Mouse (Mus musculus) layer of hippocampus, postnatal 25 days (tissue): ENCODE results near the gene Treml4. TPM values are rescaled to one million over a fixed set of nuclear protein-coding genes. Genes with fewer than 3 reads are reported as not detected.

Experiments used
- DNase-seq, 2 experiments: peaks; one replicate each; pipeline ENCODE4 v3.0.0; 2022; ENCODE audit warnings: mixed read lengths in 2 of 2, low spot score in 1 of 2; ENCODE audit errors: extremely low spot score in 1 of 2
- total RNA-seq, 2 experiments: library from RNA; stranded (reverse); gene quantifications; 2 replicates each; pipeline ENCODE4 v1.2.3; 2021

The Treml4 gene
- total RNA-seq: not detected

DNA sequence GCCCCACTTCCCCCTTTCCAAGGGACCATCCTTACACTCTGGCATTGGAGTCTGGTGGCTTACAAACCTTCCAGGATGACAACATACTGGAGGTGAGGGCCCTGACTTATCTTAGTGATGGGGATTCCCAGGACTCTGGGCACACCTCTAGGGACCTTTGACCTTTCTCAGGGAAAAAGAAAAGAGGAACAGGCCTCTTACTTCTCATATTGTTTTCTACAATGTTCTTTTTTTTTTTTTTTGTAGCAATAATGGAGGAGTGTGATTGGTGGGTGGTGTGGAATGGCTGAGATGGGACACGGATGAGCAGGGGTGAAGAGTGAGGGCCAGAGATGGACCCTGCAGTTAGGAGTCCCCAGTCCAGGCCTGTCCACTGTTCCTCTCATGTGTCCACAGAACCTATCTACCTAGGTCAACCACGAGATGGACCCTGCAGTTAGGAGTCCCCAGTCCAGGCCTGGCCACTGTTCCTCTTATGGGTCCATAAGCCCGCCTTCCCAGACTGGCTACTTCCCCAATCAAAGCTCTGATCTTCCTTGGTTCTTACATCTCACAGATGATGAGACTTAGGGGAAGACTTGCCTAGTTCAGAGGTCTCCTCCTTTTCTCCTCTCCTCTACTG lies at the start of gene Treml4:
Gene Treml4, plus strand, starts transcription at position 555 of the 622 bp plus-strand sequence.
- DNase-seq: no peak

DNA sequence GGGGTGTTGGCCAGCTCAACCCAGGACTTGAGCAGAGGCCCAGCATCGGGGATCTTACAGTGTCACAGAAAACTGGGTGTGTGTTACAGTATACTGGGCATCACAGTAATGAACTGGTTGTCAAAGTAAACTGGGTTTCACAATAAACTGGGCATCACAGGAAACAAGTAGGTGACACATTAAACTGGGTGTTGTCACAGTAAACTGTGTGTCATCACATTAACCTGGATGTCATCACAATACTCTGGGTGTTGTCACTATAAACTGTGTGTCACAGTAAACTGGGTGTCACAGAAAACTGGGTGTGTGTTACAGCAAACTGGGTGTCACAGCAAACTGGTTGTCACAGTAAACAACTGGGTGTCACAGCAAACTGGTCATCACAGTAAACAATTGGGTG lies 48.7 kb upstream of the Treml4 start:
- DNase-seq: no peak

DNA sequence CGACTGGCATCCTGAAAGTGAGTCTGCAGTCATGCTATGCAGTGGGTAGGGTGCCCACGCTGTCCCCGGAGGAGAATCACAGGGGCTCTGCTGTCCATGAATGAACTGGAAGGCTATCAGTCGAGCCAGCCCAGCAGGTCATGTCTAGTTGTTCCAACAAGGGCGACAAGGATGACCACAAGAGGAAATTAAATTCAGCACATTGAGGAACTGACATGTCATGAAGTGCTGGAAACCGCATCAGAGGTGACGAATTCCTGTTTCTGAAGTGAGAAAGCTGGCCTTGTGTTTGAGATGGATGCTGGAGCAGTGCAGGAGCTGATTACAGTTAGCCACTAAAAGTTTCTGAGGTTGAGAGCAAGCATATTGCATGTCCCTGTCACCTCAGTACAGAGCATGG lies 33.4 kb upstream of the Treml4 start:
- DNase-seq: no peak

DNA sequence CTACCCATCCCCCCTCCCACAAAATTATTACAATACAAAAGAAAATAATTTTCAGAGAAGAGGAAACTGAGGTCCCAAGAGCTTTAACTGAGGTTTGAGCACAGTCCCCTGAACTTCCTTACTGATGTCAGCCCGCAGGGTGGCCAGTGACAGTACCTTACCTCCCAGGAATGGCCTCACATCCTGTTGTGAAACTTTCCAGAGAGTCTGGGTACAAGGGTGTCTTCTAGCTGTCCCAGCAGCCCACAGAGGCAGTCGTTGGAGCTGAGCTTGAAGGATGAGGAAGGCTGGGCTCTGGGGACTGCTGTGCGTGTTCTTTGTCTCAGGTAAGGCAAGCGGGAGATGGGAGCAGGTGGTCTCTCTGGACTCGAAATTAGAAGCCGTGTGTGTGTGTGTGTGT lies 31.6 kb upstream of the Treml4 start, which contains the start of gene Trem1:
Gene Trem1, plus strand, starts transcription at position 251 of the 400 bp plus-strand sequence.
- DNase-seq: no peak

DNA sequence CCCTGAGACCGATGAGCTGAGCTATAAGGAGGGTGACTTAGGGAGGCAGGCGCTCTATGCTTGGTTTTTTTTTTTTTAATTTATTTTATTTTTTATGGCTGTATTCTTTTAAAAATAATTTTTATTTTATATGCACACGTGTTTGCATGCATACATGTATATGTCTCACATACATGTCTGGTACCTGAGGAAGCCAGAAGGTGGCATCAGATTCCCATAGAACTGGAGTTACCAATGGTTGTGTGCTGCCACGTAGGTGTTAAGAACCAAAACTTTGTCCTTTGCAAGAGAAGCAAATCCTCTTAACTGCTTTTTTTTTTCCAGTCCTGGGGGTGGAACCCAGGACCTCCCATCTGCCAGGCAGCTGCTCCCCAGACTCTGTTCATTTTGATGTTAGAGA lies 30.3 kb upstream of the Treml4 start:
- no peak for DNase-seq

DNA sequence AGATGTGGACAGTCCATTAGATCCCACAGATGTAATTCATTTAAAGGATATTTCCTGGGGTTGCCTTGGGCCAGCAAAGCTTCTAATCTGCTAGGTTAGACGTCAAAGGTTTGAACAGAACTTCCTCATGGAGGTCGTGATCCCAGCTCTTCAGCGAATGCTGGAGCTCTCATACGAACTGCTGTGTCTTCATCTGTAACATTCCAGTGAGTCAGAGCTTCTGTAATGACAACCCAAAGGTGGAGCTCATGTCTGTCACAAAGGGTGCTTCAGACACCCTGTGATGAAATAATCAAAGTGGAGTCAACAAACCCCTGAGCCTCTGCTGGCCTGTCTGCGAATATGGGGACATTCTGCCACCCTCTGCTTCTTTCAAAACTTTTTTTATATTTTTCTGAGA lies 29.5 kb upstream of the Treml4 start:
- DNase-seq: no peak

DNA sequence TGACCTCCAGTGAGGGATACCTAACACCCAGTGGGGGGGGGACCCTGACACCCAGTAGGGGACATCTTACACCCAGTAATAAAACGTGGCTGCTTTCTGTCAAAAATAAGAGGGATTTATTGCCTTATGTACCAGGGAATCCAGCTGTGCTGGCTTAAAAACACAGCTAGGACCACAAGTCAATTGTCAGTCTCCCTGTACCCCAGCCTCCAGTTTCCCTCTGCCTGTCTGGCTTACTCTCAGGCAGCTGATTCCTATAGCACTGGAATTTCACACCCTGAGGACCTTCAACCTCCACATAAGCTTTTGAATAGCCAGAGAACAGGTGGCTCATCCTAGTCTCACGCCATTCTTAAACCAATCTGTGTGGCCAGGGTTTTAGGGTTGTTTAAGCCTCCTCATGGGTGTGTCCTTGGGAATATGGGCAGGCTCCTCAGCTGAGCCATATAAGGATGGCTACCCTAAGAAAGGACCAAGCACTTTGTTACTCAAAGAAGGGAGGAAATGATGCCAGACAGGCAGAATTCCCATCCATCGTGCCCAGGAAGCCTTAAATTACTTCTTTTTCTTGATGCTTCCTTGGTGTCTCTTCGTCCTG lies 28.2 kb upstream of the Treml4 start:
- no peak for DNase-seq

DNA sequence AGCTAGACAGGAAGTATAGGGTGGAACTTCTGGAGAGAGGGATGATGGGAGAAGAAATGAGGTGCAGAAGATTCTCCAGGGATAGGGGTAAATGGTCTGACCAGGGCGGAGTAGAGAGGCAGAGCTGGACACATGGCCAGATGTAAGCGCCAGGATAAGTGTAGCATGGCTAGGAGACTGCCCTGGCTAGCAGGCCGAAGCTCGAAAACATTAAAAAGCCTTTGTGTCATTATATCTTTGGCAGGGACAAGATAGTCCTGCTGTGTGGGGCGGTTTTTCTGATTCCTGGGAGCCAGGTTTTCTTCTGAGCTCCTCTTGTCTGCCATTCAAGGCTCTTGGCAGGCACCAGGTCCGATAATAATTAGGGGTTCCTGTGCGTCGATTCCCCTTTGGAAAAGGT lies 26.5 kb upstream of the Treml4 start:
- no peak for DNase-seq

DNA sequence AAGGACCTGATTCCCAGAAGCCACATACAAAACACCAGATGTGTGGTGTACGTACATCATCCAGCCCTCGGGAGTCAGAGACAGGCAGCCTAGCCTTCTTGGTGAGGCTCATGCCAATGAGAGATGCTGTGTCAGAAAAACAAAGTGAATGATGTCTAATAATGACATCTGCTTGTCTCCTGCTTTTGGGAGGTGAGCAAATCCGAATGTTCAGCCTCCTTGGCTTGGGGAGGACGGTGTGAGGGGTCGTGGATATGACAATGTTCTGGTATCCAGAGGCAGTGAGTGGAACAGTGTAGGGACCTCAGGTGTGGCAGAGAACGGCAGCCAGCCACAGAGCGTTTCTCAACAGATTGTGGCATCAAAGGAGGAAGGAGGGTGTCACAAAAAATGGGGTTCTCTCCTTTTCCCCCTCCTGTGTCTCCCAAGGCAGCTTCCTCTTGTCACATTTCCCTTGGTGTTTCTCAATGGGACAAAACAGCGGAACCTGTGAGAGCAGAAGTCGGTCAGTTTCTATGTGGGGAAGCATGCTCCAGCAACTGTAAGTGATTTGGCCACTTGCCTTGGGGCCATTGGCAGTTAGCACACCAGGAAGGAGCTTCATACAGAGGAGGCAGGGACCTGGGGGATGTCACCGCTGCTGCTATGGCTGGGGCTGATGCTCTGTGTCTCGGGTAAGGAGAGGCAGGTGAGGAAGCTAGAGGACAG lies 16.7 kb upstream of the Treml4 start, which contains the start of gene Trem3:
Gene Trem3, plus strand, starts transcription at position 557 of the 708 bp plus-strand sequence.
- DNase-seq: no peak

DNA sequence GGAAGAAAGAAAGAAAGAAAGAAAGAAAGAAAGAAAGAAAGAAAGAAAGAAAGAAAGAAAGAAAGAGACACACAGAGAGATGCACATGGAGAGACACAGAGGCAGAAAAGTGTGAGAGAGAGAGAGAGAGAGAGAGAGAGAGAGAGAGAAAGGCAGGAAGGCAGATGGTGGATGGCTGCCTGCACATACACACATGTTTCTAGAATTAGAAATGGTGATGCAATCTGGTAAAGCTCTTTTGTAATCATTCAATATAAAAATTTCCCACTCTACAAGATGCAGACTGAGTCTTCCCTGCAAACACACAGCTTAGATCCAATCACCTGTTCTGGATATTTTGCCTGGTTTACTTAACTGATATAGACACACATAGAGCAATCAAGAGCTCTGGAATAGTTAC lies 15.1 kb upstream of the Treml4 start:
- no peak for DNase-seq

DNA sequence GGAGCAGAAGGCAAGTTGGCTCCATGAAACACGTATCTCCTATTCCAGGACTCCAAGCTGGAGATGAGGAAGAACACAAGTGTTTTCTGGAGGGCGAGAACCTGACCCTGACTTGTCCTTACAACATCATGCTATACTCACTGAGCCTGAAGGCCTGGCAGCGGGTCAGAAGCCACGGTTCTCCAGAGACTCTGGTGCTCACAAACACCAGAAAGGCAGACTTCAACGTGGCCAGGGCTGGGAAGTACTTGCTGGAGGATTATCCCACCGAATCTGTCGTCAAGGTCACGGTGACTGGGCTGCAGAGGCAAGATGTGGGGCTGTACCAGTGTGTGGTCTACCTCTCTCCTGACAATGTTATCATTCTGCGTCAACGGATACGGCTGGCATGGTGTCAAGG lies 14.6 kb upstream of the Treml4 start:
- DNase-seq: no peak

DNA sequence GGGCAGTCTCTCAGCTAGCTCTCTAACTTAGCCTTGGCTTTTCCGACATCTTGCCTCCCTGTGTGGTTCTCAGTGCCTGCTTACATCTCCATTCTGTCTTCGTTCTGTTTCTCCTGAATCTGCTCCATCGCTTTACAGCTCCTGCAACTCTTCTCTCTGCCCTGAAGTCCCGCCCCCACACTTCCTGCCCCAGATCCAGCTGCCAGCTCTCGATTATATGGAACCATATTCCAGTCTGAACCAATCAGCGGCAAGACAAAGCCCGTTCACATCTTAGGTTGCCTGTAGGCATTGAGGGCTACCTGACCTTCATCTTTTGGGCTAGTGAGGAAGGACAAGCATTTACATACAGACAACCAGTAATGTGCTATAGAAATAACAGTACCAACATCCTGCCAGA lies 13.5 kb upstream of the Treml4 start:
- DNase-seq: no peak

DNA sequence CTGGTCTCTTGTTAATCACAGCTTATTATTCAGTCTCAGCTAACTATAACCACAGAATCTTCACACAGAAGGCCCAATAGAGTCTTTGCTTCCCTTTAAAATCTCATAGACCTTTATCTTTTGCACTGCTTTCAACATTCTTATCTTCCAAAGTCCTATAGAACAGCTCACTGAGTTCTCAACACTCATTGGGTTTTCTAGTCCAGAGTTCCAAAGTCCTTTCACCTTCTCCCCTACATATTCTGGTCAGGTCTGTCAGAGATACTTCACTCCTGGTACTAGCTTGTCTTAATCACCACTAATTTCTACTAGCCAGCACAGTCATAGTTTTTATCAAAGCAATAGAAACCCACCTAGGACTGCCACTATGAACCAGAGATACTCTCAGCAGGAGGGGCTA lies 7.5 kb upstream of the Treml4 start:
- DNase-seq: no peak

DNA sequence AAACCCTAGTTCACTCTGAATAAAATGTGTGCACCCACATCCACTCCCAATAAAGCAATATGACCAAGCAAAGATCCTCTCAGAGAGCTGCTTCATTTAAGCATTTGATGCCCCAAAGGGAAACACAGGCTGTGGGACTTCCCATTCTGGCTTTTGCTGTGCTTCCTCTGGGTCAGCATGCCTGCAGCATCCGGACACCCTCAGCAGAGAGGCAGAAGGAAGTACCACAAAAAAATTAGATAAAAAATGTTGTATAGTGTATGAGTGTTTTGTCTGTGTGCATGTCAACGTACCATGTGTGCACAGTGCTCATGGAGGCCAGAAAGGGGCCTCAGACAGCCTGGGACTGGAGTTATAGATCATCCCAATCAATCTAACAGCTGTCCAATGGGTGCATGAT lies 2.2 kb upstream of the Treml4 start:
- no peak for DNase-seq

DNA sequence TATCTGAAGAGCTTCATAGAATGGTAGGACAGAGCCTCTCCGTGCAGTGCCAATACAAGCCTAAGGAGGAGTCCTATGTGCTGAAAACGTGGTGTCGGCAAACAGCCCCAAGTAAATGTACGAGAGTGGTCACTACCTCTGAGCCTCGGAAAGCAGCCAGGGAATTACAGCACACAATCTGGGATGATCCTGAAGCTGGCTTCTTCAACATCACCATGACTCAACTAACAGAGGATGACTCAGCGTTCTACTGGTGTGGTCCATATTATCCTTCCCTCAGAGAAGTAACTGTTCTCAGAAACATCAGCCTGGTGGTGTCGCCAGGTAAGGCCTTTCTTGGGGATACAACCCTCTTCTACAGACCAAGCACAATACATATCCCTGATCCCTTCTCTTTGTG lies 567 bp downstream of the Treml4 start:
- no peak for DNase-seq

DNA sequence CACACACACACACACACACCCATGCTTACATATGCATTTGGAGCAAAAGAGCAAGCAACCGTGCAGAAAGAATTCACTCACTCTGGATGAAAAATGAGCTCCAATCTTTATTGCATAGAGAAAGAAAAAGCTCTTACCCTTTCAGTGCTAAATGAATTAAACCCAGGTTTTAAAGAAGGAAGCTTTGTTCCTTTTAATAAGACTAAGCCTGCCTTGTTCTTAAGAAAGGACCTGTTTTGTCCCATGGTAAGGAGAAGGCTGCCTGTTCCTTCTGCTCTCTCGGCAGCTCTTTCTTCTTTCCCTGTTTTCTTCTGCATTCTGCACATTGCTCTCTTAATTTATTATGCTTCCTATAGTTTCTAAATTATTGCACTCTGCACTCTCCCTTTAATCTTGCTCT lies 2.0 kb downstream of the Treml4 start:
- DNase-seq: no peak

DNA sequence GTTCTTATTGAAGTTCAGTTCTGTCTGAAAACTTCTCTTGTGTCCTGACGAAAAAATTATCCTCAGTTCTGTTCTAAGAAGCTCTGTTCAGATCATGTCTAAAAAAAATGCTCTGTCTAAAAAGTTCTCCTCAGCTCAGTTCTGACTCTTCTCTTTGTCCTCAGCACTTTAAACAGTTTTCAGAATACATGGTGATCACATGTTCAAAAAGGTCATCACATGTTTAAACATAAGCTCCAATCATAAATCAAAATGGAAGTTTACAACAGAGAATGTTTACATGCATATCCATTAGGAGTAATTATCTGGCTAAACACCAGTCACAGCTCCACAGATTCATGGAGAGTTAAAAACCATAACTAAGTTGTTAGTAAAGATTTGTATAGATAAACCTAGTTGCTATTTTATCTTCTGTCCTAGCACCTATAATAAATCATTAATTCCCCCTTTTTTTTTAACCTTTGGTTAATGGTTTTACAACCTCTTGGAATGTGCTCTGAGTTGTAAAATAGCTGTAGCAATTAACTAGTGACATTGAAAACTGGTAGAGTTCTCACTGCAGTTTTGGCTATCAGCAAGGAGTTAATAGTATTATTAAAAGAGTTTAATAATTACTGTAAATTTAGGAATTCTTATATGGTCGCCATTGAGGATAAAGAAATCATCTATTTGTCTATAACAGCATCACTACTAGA lies 2.7 kb downstream of the Treml4 start:
- no peak for DNase-seq

DNA sequence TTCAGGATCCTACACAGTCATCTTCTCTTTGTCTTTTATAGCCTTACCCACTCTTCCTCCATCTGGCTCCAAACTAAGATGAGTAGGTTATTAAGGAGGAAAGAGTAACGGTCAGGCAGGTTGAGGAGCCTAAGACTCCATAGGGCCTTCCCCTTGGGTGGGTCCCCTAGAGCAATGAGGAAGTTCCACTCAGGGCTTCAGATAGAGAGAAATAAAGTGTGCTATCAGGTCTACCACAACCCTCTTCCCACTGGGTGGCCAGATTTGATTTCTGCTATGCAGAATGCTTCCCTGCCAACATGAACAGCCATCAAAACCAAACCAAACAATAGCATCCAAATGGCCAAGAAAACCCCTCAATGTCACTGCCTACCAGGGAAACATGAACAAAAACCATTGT lies 3.5 kb downstream of the Treml4 start:
- no peak for DNase-seq

DNA sequence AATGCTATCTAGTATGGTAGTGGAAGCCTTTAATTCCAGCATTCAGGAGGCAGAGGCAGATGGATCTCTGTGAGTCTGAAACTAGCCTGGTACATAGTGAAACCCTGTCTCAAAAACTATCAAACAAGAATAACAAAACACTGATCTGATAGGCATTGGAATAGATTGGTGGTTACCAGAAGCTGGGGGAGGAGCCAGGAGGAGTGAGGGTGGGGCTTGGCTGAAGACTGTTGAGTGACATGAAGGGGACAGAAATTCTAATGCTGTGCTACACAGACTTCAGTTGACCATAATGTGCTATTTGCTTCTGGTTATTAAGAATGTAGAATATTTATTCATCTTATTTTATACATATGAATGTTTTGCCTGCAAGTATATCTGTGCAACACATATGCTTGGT lies 4.2 kb downstream of the Treml4 start:
- DNase-seq: no peak

DNA sequence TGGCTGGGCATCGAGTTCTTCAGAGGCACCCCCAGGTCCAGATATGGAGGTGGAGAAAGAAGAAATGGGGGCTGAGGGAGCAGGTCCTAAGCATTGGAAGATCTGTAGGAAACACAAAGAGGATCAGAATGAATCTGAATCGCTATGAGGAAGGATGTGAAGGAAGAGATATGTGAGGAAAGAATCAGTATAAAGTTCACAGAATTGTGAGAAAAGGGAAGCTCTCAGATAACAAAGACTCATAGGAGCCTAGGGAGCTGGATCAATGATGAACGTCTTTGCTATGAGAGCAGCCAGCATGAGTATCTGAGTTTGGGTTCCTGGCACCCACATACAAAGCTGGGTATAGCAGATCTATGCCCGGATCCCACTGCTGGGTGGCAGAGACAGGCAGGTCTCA lies 5.7 kb downstream of the Treml4 start:
- DNase-seq: no peak

DNA sequence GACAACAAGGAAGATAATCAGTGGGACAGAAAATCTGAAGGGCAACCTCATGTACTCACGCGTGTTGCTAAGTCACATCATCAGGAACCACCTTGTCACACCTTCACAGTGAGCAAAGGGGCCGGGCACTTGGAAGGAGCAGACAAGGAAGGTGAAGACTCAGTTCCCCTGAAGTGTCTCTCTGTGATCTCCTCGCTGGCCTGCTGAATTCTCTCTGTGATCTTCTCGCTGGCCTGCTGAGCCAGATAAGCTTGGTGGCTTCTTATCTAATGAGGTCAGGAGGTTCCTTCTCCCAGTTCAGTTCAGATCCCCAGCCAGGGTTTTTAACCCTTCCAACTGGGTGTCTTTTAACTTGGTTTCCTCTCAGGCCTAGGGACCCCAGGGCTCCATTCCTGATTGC lies 8.1 kb downstream of the Treml4 start:
- DNase-seq: no peak
